Mouse (Mus musculus) hindbrain, embryonic 16.5 days (tissue): ENCODE results near the gene Rap2b. TPM values are rescaled to one million over a fixed set of nuclear protein-coding genes. Genes with fewer than 3 reads are reported as not detected.

Source experiments
- ATAC-seq: fragments of 200-750 bp; cut with Nextera tagmentation; 2 replicates; pipeline ENCODE4 v1.8.0; 2017; ENCODE audit warnings: moderate TSS enrichment, moderate library complexity
- H3K27ac ChIP-seq: fragments of 300-500 bp; sonication (generic); 2 replicates; pipeline ENCODE4 v1.5.1; 2014; ENCODE audit warnings: low read depth, mild to moderate bottlenecking, control low read depth, low read length, moderate library complexity
- H3K27me3 ChIP-seq: fragments of 300-500 bp; sonication (generic); replicated peaks from 2 replicates; pipeline ENCODE4 v1.6.1; 2014; ENCODE audit warnings: low read length; ENCODE audit not compliant: control insufficient read depth, insufficient read depth
- H3K36me3 ChIP-seq: fragments of 300-500 bp; sonication (generic); 2 replicates; pipeline ENCODE4 v1.6.1; 2014; ENCODE audit warnings: mild to moderate bottlenecking, low read length, moderate library complexity, mixed read lengths; ENCODE audit not compliant: control insufficient read depth, insufficient read depth
- H3K4me1 ChIP-seq: fragments of 300-500 bp; sonication (generic); 2 replicates; pipeline ENCODE4 v1.6.1; 2014; ENCODE audit warnings: low read depth, low read length; ENCODE audit not compliant: control insufficient read depth, insufficient read depth
- H3K4me2 ChIP-seq: fragments of 300-500 bp; sonication (generic); 2 replicates; pipeline ENCODE4 v1.6.1; 2014; ENCODE audit warnings: mild to moderate bottlenecking, low read length, control low read depth, moderate library complexity
- H3K4me3 ChIP-seq: fragments of 300-500 bp; sonication (generic); 2 replicates; pipeline ENCODE4 v1.5.1; 2014; ENCODE audit warnings: mild to moderate bottlenecking, low read length, control low read depth, moderate library complexity
- H3K9ac ChIP-seq: fragments of 300-500 bp; sonication (generic); 2 replicates; pipeline ENCODE4 v1.6.1; 2014; ENCODE audit warnings: low read depth, mild to moderate bottlenecking, control low read depth, low read length, moderate library complexity
- H3K9me3 ChIP-seq: fragments of 300-500 bp; sonication (generic); 2 replicates; pipeline ENCODE4 v1.6.1; 2014; ENCODE audit warnings: mild to moderate bottlenecking, low read length, moderate library complexity; ENCODE audit not compliant: control insufficient read depth
- WGBS: fragments of 180-500 bp; shearing (Covaris S2); extraction: QIAGEN DNeasy Blood & Tissue Kit; methylation state at CpG from one replicate; pipeline ENCODE4 v1.1.7; 2014; 5-methylcytosine and 5-hydroxymethylcytosine counted together
- polyA plus RNA-seq: library from polyadenylated mRNA; unstranded; fragments of >200 nt; fragmentation: Nextera tagmentation; extraction: Ambion mirVana; gene quantifications from 2 replicates; pipeline ENCODE4 v1.2.1, GENCODE M21; 2015

The Rap2b gene
- polyA plus RNA-seq, 1 experiment from 2014 or later, result 10.7 TPM

DNA sequence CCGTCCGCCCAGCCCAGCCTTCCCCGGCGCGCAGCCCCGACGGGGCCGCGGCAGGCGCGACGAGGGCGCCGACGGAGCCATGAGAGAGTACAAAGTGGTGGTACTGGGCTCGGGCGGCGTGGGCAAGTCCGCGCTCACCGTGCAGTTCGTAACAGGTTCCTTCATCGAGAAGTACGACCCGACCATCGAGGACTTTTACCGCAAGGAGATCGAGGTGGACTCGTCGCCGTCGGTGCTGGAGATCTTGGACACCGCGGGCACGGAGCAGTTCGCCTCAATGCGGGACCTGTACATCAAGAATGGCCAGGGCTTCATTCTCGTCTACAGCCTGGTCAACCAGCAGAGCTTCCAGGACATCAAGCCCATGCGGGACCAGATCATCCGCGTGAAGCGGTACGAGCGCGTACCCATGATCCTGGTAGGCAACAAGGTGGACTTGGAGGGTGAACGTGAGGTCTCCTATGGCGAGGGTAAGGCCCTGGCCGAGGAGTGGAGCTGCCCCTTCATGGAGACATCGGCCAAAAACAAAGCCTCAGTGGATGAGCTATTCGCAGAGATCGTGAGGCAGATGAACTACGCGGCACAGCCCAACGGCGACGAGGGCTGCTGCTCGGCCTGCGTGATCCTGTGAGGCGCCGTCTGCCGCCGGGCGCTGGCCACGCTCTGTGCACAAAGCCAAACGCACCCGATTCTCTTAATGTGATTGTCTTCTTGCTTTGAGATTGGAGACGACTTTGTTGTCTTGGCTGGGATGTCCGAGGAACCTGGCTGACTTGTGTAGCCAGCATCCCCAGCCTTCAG is 3.7 kb downstream of the Rap2b start:
- Histone ChIP-seq H3K9me3 (no peaks in the 10 kb centered on the region), H3K4me2 (peak overlapping the region; percentile 97), H3K4me3 (peak overlapping the region; percentile 97), H3K27me3 (no peaks in the 10 kb centered on the region), H3K27ac (peak overlapping the region; percentile 92), H3K4me1 (peaks cover 16% of the 10 kb centered on the region), H3K36me3 (no peaks in the 10 kb centered on the region), H3K9ac (peak overlapping the region; percentile 93)
- under 1% methylated on average over 63 of the region's 68 CpGs for WGBS
- ATAC-seq, result no peak; the same call in 1 of the 2 replicates

DNA sequence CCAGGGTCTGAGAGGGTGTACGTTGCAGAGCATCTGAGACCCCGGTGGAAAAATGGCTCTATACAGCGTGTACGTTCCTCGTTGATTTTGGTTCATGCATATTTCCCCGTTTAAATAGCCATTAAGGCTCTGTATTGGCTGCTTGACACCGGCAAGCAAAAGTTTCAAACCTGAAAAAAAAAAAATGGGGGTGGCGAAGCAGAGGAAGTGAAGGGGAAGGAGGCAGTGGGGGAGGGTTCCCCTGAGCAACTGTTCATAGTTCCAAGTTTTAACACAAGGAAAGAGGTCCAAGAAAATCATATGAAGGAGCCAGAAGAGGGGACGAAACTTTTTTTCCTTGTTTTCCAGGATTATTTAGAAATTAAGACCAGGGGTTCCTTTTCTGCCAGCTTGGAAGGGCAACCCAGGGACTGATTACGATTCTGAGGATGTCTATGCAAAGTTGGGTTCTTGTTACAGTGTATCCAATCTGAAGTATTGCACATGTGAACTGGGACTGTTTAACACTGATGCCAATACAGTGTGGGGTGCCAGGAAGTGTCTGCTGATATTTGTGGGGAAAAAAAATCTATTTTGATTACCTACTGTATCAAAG is 4.4 kb downstream of the Rap2b start, which contains the start of gene B430305J03Rik:
Gene B430305J03Rik (minus strand): TSS at position 173 of the 595 bp plus-strand sequence.
- 1% methylated on average over 10 of the region's 10 CpGs for WGBS
- H3K27me3 ChIP-seq, result no peaks in the 10 kb centered on the region

DNA sequence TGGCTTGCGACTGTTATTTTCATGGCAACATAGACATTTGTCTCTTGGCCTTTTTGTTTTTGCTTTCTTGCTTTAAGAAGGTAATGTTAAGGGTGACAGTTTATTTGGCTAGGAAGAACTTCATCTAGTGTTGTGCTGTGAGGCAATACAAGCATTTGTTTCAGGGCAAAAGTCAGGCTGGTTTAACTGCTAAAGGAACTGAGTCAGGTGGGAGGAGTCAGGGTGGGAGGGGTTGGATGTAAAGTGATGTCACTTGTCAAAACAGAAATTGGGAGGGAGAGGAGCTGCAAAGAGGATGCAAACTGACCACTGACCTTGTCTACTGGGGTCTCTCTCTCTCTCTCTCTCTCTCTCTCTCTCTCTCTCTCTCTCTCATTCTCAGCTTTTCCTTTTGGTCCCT is 7.0 kb downstream of the Rap2b start:
- no peaks in the 10 kb centered on the region for H3K27me3 ChIP-seq
- H3K4me2 ChIP-seq, result peak overlapping the region; percentile 28; the same call in 1 of the 2 replicates
- no peaks in the 10 kb centered on the region for H3K9me3 ChIP-seq
- no peak for ATAC-seq
- H3K4me3 ChIP-seq, result no peak overlapping the region
- H3K36me3 ChIP-seq, result no peaks in the 10 kb centered on the region
- peaks cover 16% of the 10 kb centered on the region for H3K4me1 ChIP-seq
- H3K27ac ChIP-seq, result no peak overlapping the region
- WGBS, result 85% methylated on average over 1 of the region's 1 CpGs
- no peak overlapping the region for H3K9ac ChIP-seq

More for the DNA sequence above, 4.4 kb downstream of the Rap2b start, which contains the start of gene B430305J03Rik:
- Histone ChIP-seq H3K27ac (peak within 1 kb of the TSS; percentile 92), H3K4me3 (peak within 1 kb of the TSS; percentile 97), H3K9me3 (no peaks in the 10 kb centered on the region), H3K4me1 (peaks cover 16% of the 10 kb centered on the region), H3K36me3 (no peaks in the 10 kb centered on the region), H3K9ac (peak within 1 kb of the TSS; percentile 93), H3K4me2 (peak within 1 kb of the TSS; percentile 97)
- ATAC-seq, result no peak

DNA sequence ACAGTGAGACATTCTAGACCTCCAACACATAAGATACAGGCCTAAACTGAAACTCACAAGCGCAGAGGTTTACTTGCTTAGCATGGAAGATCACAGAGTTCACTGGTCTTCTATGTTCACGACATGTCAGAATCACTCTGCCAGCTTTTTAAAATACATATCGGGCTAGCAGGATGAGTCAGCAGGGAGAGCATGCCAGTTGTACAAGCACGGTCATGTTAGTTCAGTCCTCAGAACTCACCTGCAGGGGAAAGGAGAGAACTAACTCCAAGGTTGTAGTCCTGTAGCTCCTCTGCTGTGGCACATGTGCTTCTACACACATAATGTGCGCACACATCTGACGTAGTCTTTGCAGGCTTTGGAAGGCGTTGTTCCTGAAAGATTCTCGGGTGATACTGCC is 14.6 kb downstream of the Rap2b start:
- Histone ChIP-seq H3K27me3 (no peaks in the 10 kb centered on the region), H3K36me3 (no peaks in the 10 kb centered on the region), H3K9ac (no peak overlapping the region), H3K4me3 (no peak overlapping the region), H3K4me2 (no peak overlapping the region), H3K27ac (no peak overlapping the region), H3K9me3 (no peaks in the 10 kb centered on the region), H3K4me1 (no peaks in the 10 kb centered on the region)
- no peak for ATAC-seq
- WGBS, result 96% methylated on average over 8 of the region's 8 CpGs

DNA sequence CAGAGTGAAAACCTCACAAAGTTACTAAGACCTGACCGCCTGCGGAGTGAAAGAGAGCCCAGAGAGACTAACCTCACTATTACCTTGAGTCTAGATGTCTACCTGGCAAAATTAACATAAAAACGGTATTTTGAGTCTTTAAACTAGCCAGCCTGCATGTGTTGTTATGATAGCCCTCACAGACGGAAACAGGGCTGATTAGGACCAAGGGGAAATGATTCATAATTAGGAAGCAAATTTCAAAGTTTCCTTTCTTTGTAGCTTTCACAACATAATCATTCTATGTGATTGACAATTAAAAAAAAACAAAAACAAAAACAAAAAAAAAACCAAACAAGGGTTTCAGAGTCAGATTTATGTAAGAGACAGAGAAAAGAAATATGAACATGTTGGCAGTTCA is 24.9 kb downstream of the Rap2b start:
- Histone ChIP-seq H3K4me1 (no peaks in the 10 kb centered on the region), H3K4me3 (no peak overlapping the region), H3K9me3 (no peaks in the 10 kb centered on the region), H3K4me2 (no peak overlapping the region), H3K36me3 (no peaks in the 10 kb centered on the region), H3K27me3 (no peaks in the 10 kb centered on the region), H3K9ac (no peak overlapping the region), H3K27ac (no peak overlapping the region)
- no peak for ATAC-seq
- 89% methylated on average over 4 of the region's 4 CpGs for WGBS

DNA sequence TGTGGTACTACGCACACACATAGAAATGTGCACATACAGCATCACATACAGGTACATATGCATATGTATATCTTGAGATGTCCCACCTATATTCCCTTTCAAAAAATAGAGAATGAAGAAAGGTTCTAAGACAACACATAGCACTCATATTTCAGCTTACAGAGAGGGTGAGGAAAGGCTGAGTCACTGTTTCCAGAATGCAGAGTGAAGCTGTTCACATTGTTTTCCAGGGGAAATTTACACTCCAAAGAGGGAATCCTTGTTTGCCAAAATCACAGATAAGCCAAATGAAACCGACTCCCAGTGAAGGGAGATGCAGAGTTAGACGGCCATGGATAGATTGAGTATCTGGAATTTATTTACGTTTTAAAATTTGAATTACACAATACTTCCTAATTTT is 30.1 kb downstream of the Rap2b start:
- Histone ChIP-seq H3K9ac (no peak overlapping the region), H3K27ac (no peak overlapping the region), H3K4me3 (no peak overlapping the region), H3K36me3 (no peaks in the 10 kb centered on the region), H3K4me1 (no peaks in the 10 kb centered on the region), H3K4me2 (no peak overlapping the region), H3K9me3 (no peaks in the 10 kb centered on the region), H3K27me3 (no peaks in the 10 kb centered on the region)
- 79% methylated on average over 4 of the region's 4 CpGs for WGBS
- ATAC-seq, result no peak

DNA sequence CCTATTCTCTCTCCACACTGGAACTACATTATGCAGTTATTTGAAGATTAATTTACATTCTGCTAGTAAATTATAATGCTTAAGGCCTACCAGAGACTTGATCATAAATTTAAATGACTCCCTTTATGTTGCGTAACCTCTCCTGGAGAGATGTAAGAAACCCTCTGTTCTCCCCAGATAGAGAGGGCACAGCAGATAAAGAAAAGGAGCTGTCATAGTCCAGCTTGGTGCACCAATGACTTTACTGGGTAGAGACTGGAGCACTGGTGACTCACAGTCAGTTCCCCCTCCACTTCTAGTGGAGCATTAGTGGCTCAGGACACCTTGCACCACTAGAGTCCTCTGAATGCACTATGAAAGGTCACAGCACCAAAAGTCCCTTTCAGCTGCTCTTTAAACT is 31.4 kb downstream of the Rap2b start:
- no peaks in the 10 kb centered on the region for H3K36me3 ChIP-seq
- WGBS, result 78% methylated on average over 1 of the region's 1 CpGs

DNA sequence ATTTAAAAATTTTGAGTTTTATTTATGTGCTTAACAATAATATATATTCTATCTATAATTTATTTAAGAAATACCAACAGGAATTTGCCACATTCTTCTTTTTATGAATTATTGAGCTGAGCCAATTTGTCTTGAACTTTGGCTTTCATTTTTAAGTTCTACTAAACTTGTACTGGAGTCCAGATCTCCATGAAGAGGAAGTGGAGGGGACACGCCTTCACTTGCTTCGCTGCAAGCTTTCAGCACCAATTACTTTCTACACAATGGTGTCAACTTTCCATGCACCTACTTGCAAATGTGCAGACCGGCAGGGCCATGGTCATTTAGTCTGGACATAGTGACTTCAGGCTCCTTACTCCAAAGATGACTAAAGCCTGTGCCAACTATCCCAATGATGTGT is 32.1 kb downstream of the Rap2b start:
- Histone ChIP-seq H3K9me3 (no peaks in the 10 kb centered on the region), H3K27me3 (no peaks in the 10 kb centered on the region), H3K4me1 (no peaks in the 10 kb centered on the region), H3K4me2 (no peak overlapping the region), H3K27ac (no peak overlapping the region), H3K9ac (no peak overlapping the region), H3K36me3 (no peaks in the 10 kb centered on the region), H3K4me3 (no peak overlapping the region)
- no peak for ATAC-seq
- WGBS, result 64% methylated on average over 3 of the region's 3 CpGs

More for the DNA sequence above, 31.4 kb downstream of the Rap2b start:
- H3K27ac ChIP-seq, result no peak overlapping the region
- H3K4me3 ChIP-seq, result no peak overlapping the region
- H3K9me3 ChIP-seq, result no peaks in the 10 kb centered on the region
- no peak overlapping the region for H3K9ac ChIP-seq
- H3K4me2 ChIP-seq, result no peak overlapping the region
- H3K4me1 ChIP-seq, result no peaks in the 10 kb centered on the region
- no peaks in the 10 kb centered on the region for H3K27me3 ChIP-seq
- ATAC-seq, result no peak

DNA sequence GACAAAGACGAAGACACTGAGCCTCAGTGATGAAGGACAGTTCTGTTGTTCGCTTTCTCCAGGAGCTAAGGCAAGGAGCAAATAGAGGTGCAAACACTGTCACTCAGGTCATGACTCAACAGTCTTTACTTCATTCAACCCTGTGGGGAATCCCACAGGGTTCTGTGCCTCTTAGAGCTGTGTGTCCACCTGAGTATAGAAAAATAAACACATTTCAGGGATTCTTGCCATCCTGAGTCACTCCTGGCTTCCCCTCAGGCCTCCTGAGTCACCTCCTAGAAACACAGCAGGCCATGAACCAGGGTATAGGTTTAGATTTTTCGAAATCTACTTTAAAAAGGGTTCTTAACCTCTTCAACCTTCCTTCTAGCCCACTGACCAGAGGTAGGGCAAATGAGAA is 33.9 kb downstream of the Rap2b start:
- ATAC-seq, result no peak
- no peaks in the 10 kb centered on the region for H3K36me3 ChIP-seq
- H3K9ac ChIP-seq, result no peak overlapping the region
- WGBS, result 88% methylated on average over 3 of the region's 3 CpGs
- H3K4me3 ChIP-seq, result no peak overlapping the region
- H3K27ac ChIP-seq, result no peak overlapping the region
- no peaks in the 10 kb centered on the region for H3K9me3 ChIP-seq
- H3K4me2 ChIP-seq, result no peak overlapping the region
- H3K4me1 ChIP-seq, result no peaks in the 10 kb centered on the region
- H3K27me3 ChIP-seq, result no peaks in the 10 kb centered on the region
